Mouse (Mus musculus) erythroid progenitor cell, adult 5-6 weeks (primary cell): ENCODE measurements at regions not wholly inside any gene's neighbourhood (a gene's known extent, or its start where the extent isn't known, plus 50 kb on each side); places are given as distances from the start of the nearest gene placed in this dataset.

Experiments used
- ATAC-seq: replicated peaks from 2 replicates; pipeline ENCODE4 v1.8.0; 2016; ENCODE audit warnings: moderate number of reproducible peaks, mild to moderate bottlenecking, moderate TSS enrichment, inconsistent platforms; ENCODE audit not compliant: poor library complexity, low FRiP score, severe bottlenecking

- ATAC-seq, result no peak
Observed at GRCm38 (mm10) chr16:30009521-30010186, 54.5 kb upstream of the Hes1 start.

DNA sequence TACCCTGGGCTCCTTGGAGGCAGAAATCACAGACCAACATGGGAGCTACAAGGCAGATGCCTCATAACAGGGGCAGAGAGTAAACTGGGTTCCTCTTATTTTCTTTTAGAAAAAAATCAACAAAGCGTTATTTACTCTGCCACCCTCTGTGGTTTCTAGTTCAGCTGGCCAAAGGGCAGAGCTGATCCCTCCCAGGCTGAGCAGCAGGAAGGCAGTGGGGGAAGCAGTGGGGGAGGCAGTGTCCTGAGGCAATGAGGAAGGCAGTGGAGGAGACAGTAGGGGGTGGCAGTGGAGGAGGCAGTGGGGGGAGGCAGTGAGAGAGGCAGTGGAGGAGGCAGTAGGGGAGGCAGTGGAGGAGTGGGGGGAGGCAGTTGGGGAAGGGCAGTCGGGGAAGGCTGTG, 51.1 kb upstream of the Hes1 start:
- ATAC-seq, result no peak

DNA sequence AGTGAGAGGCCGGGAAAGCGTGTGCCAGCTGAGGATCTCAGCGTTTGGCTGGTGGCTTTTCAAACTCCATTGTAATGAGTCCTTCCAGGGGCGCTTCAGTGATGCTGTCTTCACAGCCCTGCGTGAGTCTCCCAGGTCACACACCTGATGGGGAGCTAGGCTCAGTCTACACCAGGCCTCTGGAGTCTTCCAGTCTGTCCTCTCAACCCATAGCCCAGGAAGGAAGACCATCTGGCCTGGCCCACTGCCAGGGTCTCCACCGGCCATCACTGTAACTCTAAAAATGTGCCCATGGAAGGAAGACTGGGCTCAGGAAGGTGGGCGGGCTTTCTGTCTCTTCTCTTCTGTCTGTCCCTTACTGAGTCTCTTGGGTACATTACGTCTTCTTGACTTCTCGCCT, 50.2 kb upstream of the Hes1 start:
- ATAC-seq, result no peak
